Comparison of ENCODE assay signal across 17 mouse cellular contexts in the genomic region with DNA sequence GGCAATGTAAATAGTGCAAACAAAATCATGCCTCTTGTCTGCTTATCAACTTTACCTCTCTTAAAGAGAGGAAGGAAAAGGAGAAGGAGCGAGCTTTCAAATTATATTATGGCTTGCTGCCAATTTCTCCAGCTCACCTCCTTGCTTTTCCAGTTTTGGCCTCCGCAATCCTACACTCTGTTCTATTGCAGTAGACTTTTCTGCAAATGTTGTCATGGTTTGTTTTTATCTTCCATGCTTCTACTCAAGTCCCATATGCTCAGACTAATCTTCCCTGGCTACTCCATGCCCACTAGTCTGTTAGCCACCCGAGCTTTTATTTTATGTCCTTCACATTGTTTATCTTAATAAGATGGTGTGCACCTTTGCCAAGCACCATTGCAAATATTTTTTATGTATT.
"Had no signal": no experiment of that assay in that cellular context is flagged by ENCODE, and none has a peak within 500 bp of the region (broad histone marks: within the 10 kb centered on the region; RNA-seq: fewer than 3 reads in every experiment).

No protein-coding gene starts in this region.

- ATAC-seq: intestine, embryonic 16.5 days had no signal

- DNase-seq: kidney, adult 18-20 months; kidney, adult 9 months; kidney, postnatal 14 days; kidney, postnatal 4 days; layer of hippocampus, adult 9-11 months; left cerebral cortex, postnatal 4 days; liver, embryonic 13.5 days; lung, postnatal 4 days; midbrain, embryonic 14.5 days; right cerebral cortex, postnatal 14 days; spleen, adult 18-20 months; thymus, adult 18-20 months; thymus, postnatal 36 days had no signal

- H3K36me3 ChIP-seq: limb, embryonic 13.5 days; liver, embryonic 13.5 days; stomach, embryonic 15.5 days had no signal

- H3K4me2 ChIP-seq: limb, embryonic 13.5 days; liver, embryonic 13.5 days; midbrain, embryonic 11.5 days; stomach, embryonic 15.5 days had no signal

- H3K4me3 ChIP-seq: limb, embryonic 13.5 days; liver, embryonic 13.5 days; stomach, embryonic 15.5 days had no signal

- H3K9ac ChIP-seq: limb, embryonic 13.5 days; liver, embryonic 13.5 days; stomach, embryonic 15.5 days had no signal

- H3K27me3 ChIP-seq: limb, embryonic 13.5 days; liver, embryonic 13.5 days; stomach, embryonic 15.5 days had no signal

- H3K4me1 ChIP-seq: liver, embryonic 13.5 days; stomach, embryonic 15.5 days had no signal

- H3K27ac ChIP-seq: limb, embryonic 13.5 days; liver, embryonic 13.5 days; stomach, embryonic 15.5 days had no signal

- H3K9me3 ChIP-seq: limb, embryonic 13.5 days; liver, embryonic 13.5 days; stomach, embryonic 15.5 days had no signal
